Mouse (Mus musculus) retina, postnatal 7 days (tissue): Measurements from ENCODE around the gene Pcdh19.

Source experiments
- DNase-seq: peaks from one replicate; pipeline ENCODE4 v3.0.0-alpha.2; 2012; ENCODE audit warnings: low read depth, low spot score

Pcdh19 gene

GRCm38 (mm10) chrX:133657308-133658302 lies 31.2 kb downstream of the Pcdh19 start:
- DNase-seq: no peak

DNA sequence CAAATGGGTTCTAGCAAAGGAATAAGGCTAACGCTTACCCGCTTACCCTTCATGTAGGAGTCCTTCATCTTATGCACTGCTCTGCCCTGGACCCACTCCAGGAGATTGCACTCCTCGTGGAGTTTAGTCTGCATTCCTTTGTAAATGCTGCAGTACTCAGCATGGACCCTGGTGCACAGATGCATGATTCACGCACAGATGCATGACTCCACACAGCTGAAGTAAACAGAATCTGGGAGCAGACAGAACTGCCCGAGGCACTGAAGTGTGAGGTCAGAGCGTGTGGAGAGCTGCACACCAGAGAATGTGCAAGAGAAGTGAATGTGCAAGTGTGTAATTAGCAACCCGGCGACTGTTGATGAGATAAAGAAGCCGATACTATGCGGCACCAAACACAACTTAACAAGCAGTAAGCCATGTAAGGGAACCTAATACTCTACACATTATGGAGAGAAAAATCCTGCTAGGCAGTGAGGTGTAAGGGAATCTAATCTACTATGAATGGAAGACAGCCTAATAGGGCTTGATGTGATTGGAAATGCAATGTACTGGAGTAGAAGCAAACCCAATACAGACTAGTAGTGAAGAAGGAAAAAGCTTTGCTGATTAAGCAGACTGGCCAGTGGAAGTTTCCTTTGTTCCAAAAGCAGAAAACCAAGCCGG lies 32.8 kb downstream of the Pcdh19 start:
- no peak for DNase-seq

DNA sequence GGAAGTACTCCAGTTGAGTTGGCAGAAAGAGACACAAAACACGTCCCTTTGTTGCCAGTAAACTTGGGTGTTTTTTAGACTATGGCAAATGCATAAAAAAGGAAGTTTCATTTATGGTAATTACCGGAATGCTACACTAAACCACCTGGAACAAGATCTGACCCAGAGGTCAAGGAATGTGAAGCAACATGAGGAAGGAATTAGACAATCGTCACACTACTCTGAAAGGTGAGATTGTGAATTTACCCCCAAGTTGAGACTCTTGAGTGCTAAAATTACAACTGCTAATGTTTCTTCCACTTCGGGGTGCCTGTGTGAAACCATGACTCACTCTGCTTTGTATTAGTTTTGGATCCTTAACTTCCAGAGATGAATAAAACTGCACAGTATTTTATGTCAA lies 33.6 kb downstream of the Pcdh19 start:
- DNase-seq: no peak

GRCm38 (mm10) chrX:133653071-133653470 lies 35.7 kb downstream of the Pcdh19 start:
- DNase-seq: no peak

DNA sequence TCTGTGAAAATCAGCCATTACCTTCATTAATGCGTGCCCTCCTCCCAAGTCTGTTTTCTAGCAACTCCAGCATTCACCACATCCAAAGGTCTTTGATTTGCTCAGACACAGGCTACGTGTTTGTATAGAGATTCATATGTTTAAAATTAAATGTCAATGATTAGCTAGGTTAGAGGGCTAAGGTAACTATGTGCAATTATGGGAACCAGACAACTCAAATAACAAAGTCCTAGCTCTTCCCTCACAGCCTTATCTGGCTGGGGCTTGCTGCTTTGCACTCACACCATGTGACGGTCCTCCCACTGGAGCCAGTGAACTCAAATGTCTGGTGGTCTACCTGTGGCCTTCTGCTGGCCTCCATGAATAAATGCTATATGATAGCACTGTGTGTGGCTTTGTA lies 38.4 kb downstream of the Pcdh19 start:
- no peak for DNase-seq

DNA sequence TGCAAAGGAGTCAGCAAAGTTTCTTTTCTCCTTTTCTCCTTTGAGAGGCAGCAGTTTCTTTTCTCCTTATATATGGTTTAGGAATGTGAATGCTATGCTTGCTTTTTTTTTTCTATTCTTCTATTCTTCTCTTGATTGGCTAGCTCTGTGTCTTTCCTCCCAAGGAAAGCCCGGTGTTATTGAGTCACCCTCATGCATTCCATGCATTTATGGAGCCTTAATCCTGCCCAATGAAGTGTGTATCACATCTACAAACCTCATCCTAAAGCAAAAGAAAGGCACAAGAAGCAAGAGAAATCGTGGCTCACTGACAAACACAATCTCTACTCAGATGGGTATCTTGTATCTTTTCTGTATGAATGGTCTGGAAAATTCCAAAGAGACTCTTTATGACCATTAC lies 41.0 kb downstream of the Pcdh19 start:
- no peak for DNase-seq

GRCm38 (mm10) chrX:133639445-133639844 lies 49.3 kb downstream of the Pcdh19 start:
- DNase-seq: no peak

- DNase-seq: no peak
Measured at GRCm38 (mm10) chrX:133629538-133629937, 59.2 kb downstream of the Pcdh19 start.

DNA sequence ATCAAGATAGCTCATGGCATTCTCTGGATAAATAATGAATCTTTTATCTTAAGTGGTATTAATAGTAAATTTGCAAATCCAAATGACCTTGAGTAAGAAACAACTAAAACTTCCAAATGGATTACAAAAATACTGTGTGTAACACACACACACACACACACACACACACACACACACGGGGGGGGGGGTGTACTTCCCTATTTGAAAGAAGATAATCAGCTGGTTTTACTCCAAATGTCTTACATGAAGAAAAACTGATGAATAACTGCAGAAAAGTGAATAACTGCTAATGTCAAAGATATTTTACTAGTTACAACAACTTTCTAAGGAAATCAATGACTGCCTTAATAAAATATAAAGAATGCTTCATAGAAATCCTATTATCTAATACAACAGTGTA lies 70.6 kb downstream of the Pcdh19 start:
- no peak for DNase-seq

- no peak for DNase-seq
Measured at GRCm38 (mm10) chrX:133605828-133606227, 83.0 kb downstream of the Pcdh19 start.

DNA sequence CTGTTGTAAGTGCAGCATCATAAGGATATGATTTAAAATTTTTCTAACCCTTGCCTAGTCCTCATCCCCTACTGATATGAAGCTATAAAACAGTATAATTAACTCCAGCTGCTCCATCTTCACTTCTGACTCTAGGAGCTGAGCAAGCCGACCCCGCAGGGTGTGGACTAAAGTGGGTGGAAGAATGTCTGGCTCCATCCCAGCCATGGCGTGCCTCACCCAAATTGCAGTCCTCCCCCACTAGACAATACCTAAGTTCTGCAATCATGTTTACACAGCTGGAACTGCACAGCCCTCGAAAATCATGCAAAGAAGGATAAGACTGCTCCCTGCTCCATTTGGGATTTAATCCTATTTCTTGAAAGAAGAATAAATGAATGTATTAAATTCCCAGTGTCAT lies 84.5 kb downstream of the Pcdh19 start:
- no peak for DNase-seq

- no peak for DNase-seq
Measured at GRCm38 (mm10) chrX:133602068-133602467, 86.7 kb downstream of the Pcdh19 start.

DNA sequence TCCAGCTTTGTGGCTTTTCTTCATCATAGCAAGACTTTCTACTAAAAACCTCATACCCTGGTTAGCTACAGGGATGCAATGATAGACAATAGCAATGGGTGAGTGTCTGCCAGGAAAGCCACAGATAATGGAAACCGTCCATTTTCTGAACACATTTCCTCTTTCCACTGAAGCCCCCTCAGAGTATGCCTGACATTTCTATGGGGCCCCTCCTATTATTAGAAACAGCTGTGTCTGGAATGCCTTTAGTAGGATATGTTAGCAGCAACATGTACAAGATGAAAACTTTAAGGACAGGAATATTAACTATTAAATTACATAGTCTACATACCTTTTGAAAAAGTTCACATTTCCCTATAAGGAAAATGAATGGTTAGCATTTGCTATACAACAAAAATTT lies 87.1 kb downstream of the Pcdh19 start:
- no peak for DNase-seq

DNA sequence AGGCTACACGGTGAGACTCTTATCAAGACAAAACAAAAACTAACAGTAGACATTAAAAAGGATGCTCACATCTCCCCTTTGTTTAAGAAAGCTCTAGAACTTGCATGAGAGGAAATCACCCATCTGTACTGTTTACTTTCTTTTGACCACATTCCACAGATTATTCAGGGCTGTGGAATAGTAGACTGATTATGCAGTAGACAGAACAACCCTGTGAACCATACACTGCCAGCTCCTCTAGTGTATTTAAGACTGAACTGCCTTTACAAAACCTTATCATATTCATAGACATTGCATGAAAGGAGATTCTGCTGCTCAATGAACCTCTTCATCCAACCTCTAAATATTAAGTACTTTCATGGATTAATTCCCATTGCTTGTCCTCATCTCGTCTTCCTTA lies 87.6 kb downstream of the Pcdh19 start:
- DNase-seq: no peak

GRCm38 (mm10) chrX:133575601-133576382 lies 113.0 kb downstream of the Pcdh19 start:
- DNase-seq: no peak

GRCm38 (mm10) chrX:133565355-133565754 lies 123.4 kb downstream of the Pcdh19 start:
- DNase-seq: no peak
